Mouse (Mus musculus) liver, embryonic 14.5 days (tissue): Measurements from ENCODE around the gene Ccn5.

Experiments
- CTCF ChIP-seq: IDR thresholded peaks from 2 replicates; pipeline ENCODE4 v1.5.1; 2016; ENCODE audit warnings: antibody characterized with exemption, low read depth, control low read depth
- EP300 ChIP-seq: IDR thresholded peaks from 2 replicates; pipeline ENCODE4 v1.6.1; 2016; ENCODE audit warnings: antibody characterized with exemption, low read depth

GRCm38 (mm10) chr2:163809166-163809565 is 11.5 kb upstream of the Ccn5 start:
- TF ChIP-seq CTCF (no peak), EP300 (no peak)
